Mouse (Mus musculus): Measurements from ENCODE around the gene Sptb.

Gene Sptb

GRCm38 (mm10) chr12:76546383-76547276 lies 163.7 kb downstream of the Sptb start:
- peak; percentile 46 for DNase-seq (ENCODE audit: extremely low read depth, insufficient read length, low spot score)

DNA sequence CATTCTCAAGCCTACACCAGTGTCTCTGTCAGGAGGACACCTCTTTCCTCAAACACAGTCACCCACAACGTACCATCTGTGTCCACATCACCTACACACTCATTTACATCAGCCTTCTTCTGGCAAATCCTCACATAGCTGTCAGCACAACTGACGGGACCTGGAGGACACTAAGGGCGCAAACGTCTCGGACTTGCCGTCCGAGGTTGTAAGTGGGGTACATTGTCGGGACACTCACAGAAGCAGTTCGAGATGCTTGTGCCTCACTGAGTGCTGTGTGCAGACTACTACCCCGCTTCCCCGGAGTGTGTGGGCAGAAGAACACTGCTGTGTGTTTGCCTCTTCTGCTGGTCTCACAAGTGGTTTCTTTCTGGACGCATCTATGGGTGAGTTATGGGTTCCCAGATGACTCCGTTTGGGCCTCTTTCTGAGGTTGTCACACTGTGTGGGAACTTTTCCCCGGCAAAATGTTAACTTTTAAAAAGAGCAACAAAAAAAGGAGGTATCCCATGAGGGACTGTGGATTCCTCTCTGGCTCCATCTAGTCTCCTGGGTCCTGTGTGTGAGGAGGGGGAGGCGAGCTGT lies 164.5 kb downstream of the Sptb start:
- DNase-seq (ENCODE audit: extremely low read depth, insufficient read length, low spot score): no peak

DNA sequence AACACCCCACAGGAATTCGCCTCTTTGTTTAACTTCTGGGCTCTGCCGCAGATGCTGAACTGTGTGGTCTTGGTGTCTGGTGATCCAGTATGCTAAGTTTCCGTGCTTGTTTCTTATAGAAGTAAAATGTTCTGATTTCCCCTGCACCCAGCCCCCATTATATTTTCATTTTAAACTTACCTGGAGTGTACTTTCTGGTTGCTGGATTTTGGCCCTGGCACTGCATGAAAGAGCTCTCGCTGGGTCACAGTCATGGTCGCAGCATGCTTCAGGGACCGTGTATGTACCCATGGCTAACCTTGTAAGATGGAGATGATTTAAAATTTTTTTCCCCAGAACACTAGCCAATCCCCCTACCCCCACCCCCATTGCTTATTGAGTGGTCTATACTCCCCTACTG lies 168.5 kb downstream of the Sptb start:
- no peak for DNase-seq (ENCODE audit: extremely low read depth, insufficient read length, low spot score)

GRCm38 (mm10) chr12:76541475-76541874 lies 168.9 kb downstream of the Sptb start:
- DNase-seq (ENCODE audit: extremely low read depth, insufficient read length, low spot score): no peak

- DNase-seq (ENCODE audit: extremely low read depth, insufficient read length, low spot score): no peak
Observed at GRCm38 (mm10) chr12:76540701-76541221, 169.6 kb downstream of the Sptb start.

GRCm38 (mm10) chr12:76540169-76540568 lies 170.2 kb downstream of the Sptb start:
- no peak for DNase-seq (ENCODE audit: extremely low read depth, insufficient read length, low spot score)

GRCm38 (mm10) chr12:76537434-76537833 lies 172.9 kb downstream of the Sptb start:
- no peak for DNase-seq (ENCODE audit: extremely low read depth, insufficient read length, low spot score)

GRCm38 (mm10) chr12:76536591-76537153 lies 173.7 kb downstream of the Sptb start:
- no peak for DNase-seq (ENCODE audit: extremely low read depth, insufficient read length, low spot score)

DNA sequence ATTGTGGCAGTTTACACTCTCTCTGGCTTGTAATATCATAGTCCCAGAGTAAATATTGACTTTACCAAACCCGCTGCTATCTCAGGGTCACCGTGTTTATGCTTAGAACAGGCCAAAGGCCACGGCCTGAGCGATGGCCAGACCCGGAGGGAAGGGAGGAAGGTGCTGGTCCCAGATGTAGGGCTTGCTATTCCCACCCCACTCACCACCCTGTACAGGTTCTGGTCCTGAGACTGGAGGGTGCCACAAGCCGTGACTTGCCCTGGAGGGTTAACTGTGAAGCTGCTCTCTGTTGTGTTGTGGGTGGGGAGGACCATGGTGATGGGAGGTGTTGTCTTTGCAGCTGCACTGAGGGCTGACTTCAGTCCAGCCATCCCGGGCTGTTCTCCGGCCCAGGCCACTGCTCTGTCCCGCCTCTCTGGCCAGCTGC lies 174.9 kb downstream of the Sptb start:
- DNase-seq (ENCODE audit: extremely low read depth, insufficient read length, low spot score): peak; percentile 42

- no peak for DNase-seq (ENCODE audit: extremely low read depth, insufficient read length, low spot score)
Observed at GRCm38 (mm10) chr12:76534641-76535283, 175.6 kb downstream of the Sptb start.

GRCm38 (mm10) chr12:76534233-76534632 lies 176.1 kb downstream of the Sptb start:
- DNase-seq (ENCODE audit: extremely low read depth, insufficient read length, low spot score): no peak

DNA sequence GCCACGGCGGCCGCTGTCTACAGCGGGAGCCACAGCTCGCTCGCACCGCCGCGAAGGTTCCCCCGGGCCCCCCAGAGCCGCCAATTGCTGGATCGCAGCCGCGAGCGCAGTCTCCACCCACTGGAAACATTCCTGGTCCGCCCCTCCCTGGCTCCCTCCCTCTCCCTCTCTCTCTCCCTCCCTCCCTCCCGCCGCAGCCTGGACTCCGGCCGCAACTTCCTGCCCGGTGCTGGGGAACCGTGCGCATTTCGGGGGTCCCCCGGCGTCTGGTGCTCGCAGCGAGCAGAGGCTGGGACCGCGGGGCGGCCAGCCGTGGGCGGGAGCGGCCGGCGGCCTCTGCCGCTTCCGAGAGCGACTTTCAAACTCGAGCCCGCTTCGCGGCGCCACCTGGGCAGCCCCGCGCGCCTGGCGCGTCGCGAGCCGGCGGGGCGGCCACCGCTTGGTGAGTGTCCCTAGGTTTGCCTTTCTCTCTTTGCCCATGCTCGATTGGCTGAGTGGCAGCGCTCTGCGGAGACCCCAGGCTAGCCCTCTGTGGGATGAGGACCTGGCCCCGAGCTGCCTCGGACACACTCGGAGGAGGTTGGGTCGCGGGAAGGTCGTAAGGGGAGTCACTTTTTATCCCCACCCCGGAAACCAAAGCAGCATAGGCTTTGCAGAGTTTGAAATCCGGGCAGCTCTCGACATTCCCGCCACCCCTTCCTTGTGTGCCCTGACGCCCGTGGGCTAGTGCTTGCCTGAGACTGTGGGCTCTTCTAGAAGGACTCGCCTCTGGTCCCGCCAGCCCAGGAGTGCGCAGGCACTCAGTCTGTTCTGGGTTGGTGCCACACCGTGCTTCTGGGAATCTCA lies 176.7 kb downstream of the Sptb start:
- DNase-seq (ENCODE audit: extremely low read depth, insufficient read length, low spot score): peak; percentile 83

DNA sequence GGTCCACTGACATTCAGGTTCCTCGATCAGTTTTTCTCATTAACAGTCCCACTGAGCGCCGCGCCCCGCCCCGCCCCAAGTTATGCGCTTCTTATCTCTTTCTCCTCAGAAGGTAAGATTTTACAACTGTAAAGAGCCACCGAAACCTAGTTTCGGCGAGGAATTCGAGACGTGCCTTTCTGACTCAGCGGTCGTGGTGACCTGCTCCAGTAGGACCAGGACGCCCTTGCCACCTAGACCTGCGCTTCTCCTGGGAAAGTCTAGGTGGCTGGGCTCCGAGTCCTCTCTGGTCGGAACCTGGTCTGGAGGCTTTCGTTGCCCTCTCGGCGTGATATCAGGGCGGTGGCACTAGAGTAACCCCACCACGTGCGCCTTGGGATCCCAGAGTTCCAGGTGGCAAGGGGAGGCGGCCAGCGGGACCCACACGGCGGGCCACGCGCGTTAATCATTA lies 177.4 kb downstream of the Sptb start:
- DNase-seq (ENCODE audit: extremely low read depth, insufficient read length, low spot score): no peak

- DNase-seq (ENCODE audit: extremely low read depth, insufficient read length, low spot score): no peak
Observed at GRCm38 (mm10) chr12:76531986-76532925, 178.1 kb downstream of the Sptb start.

GRCm38 (mm10) chr12:76530580-76531139 lies 179.7 kb downstream of the Sptb start, which contains the start of gene Plekhg3:
Gene Plekhg3 (plus strand): TSS chr12:76530891.
- DNase-seq (ENCODE audit: extremely low read depth, insufficient read length, low spot score): peak; percentile 29
